Mouse (Mus musculus) midbrain, embryonic 11.5 days (tissue): Measurements from ENCODE around the gene 1700001J03Rik. TPM values are rescaled to one million over a fixed set of nuclear protein-coding genes. Genes with fewer than 3 reads are reported as not detected.
"Not testable (repeated sequence)": the region's sequence is repeated elsewhere in the genome, so short reads cannot be mapped to it uniquely, and the experiment has no call there.

Experiments
- ATAC-seq: fragments of 200-750 bp; cut with Nextera tagmentation; 2 replicates; pipeline ENCODE4 v1.8.0; 2017; ENCODE audit warnings: moderate TSS enrichment, moderate library complexity; ENCODE audit not compliant: low FRiP score
- DNase-seq: peaks from one replicate; pipeline ENCODE4 v3.0.0; 2015; ENCODE audit warnings: low spot score; ENCODE audit errors: missing footprints
- H3K27ac ChIP-seq: fragments of 300-500 bp; sonication (generic); 2 replicates; pipeline ENCODE4 v1.5.1; 2014; ENCODE audit warnings: low read depth, low read length
- H3K27me3 ChIP-seq: fragments of 300-500 bp; sonication (generic); 2 replicates; pipeline ENCODE4 v1.6.1; 2014; ENCODE audit warnings: mild to moderate bottlenecking, low read length, moderate library complexity, mixed read lengths; ENCODE audit not compliant: control insufficient read depth, insufficient read depth
- H3K36me3 ChIP-seq: fragments of 300-500 bp; sonication (generic); 2 replicates; pipeline ENCODE4 v1.6.1; 2014; ENCODE audit warnings: mild to moderate bottlenecking, low read length, moderate library complexity, mixed read lengths; ENCODE audit not compliant: control insufficient read depth, insufficient read depth
- H3K4me1 ChIP-seq: fragments of 300-500 bp; sonication (generic); 2 replicates; pipeline ENCODE4 v1.6.1; 2014; ENCODE audit warnings: low read length; ENCODE audit not compliant: control insufficient read depth, insufficient read depth
- H3K4me2 ChIP-seq: fragments of 300-500 bp; sonication (generic); 2 replicates; pipeline ENCODE4 v1.6.1; 2014; ENCODE audit warnings: mild to moderate bottlenecking, moderate library complexity
- H3K4me3 ChIP-seq: fragments of 300-500 bp; sonication (generic); 2 replicates; pipeline ENCODE4 v1.5.1; 2014; ENCODE audit warnings: low read depth, low read length
- H3K9ac ChIP-seq: fragments of 300-500 bp; sonication (generic); 2 replicates; pipeline ENCODE4 v1.6.1; 2014; ENCODE audit warnings: low read length
- H3K9me3 ChIP-seq: fragments of 300-500 bp; sonication (generic); 2 replicates; pipeline ENCODE4 v1.6.1; 2016; ENCODE audit warnings: low read length; ENCODE audit not compliant: control insufficient read depth
- WGBS: fragments of 180-500 bp; shearing (Covaris S2); extraction: QIAGEN DNeasy Blood & Tissue Kit; methylation state at CpG from one replicate; pipeline ENCODE4 v1.1.7; 2014; 5-methylcytosine and 5-hydroxymethylcytosine counted together
- polyA plus RNA-seq: library from polyadenylated mRNA; unstranded; fragments of >200 nt; fragmentation: Nextera tagmentation; extraction: Ambion mirVana; gene quantifications from 2 replicates; pipeline ENCODE4 v1.2.1, GENCODE M21; 2014

Gene 1700001J03Rik
- polyA plus RNA-seq, 1 experiment from 2014 or later: not detected

DNA sequence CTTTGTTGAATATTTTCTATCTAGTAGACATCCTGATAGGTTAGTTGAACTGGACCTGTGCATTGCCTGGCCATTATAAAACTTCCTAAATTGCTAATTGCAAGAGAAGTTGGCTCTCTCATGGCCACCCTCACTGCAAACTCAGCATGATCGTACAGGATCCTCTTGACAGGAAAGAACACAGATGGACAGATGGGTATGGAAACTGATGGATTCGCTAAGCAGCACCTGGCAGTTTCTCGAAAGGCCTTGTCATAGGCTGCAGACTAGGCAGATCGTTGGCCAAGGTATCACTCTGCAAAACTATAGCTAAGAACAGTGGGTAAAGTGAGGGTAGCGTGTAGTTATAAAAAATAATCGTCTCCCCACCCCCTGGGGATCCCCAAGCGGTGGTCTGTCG lies 8.3 kb upstream of the 1700001J03Rik start:
- no peak for DNase-seq
- Histone ChIP-seq H3K4me1 (no peaks in the 10 kb centered on the region), H3K9ac (no peak overlapping the region), H3K4me2 (no peak overlapping the region), H3K36me3 (no peaks in the 10 kb centered on the region), H3K4me3 (no peak overlapping the region), H3K27me3 (no peaks in the 10 kb centered on the region), H3K9me3 (no peaks in the 10 kb centered on the region), H3K27ac (no peak overlapping the region)
- 83% methylated on average over 8 of the region's 8 CpGs for WGBS
- no peak for ATAC-seq

DNA sequence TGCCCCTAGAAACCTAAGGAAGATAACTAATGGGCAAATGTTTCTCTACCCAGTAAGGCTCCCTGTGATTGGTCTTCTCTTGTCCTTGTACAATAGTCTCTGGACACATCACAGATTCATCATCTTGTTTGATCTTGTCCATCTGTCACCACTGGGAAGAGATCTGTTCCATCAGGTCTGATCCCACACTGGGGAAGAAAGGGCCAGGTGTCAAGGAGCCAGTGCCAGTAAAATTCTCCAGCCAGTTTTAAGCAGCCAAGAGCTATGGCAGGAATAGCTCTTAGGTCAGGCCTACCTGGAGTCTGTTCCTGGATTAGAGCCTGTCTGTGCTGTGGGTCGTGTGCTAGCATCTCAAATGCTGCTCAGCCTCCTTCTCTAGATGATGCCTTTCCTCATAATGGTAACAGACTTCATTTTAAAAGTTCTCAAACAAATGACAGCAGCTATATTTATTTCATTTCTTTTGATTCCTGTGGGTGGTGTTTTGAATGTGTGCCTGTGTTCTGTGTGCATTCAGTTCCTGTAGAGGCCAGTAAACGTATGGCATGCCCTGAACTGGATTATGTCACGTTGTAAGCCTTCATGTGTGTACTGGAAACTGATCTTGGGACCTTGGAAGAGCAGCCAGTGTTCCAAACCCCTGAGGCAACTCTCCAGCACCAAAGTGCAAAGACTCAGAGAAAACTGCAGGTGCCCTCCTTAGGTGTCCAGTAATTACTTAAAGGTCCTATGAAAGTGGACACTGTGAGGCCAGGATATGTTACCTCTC lies 5.6 kb upstream of the 1700001J03Rik start:
- Histone ChIP-seq H3K27me3 (no peaks in the 10 kb centered on the region), H3K4me3 (no peak overlapping the region), H3K9ac (no peak overlapping the region), H3K4me2 (no peak overlapping the region), H3K27ac (no peak overlapping the region), H3K4me1 (no peaks in the 10 kb centered on the region), H3K9me3 (no peaks in the 10 kb centered on the region), H3K36me3 (no peaks in the 10 kb centered on the region)
- 61% methylated on average over 3 of the region's 3 CpGs for WGBS
- ATAC-seq (no peak), DNase-seq (no peak)

- Histone ChIP-seq H3K4me2 (no peak overlapping the region), H3K27ac (no peak overlapping the region), H3K4me1 (no peaks in the 10 kb centered on the region), H3K4me3 (no peak overlapping the region), H3K9ac (no peak overlapping the region), H3K27me3 (no peaks in the 10 kb centered on the region), H3K36me3 (no peaks in the 10 kb centered on the region), H3K9me3 (no peaks in the 10 kb centered on the region)
- DNase-seq (no peak), ATAC-seq (no peak)
- 72% methylated on average over 4 of the region's 4 CpGs for WGBS
Measured at GRCm38 (mm10) chr5:146190093-146190492, 5.0 kb upstream of the 1700001J03Rik start.

- DNase-seq: no peak
- Histone ChIP-seq H3K4me2 (no peak overlapping the region), H3K27me3 (no peaks in the 10 kb centered on the region), H3K4me3 (no peak overlapping the region), H3K36me3 (no peaks in the 10 kb centered on the region), H3K9me3 (no peaks in the 10 kb centered on the region; the same call in 1 of the 2 replicates), H3K9ac (no peak overlapping the region), H3K4me1 (no peaks in the 10 kb centered on the region), H3K27ac (no peak overlapping the region)
- no peak for ATAC-seq
- 87% methylated on average over 7 of the region's 7 CpGs for WGBS
Measured at GRCm38 (mm10) chr5:146188712-146189111, 3.6 kb upstream of the 1700001J03Rik start.

GRCm38 (mm10) chr5:146188144-146188543 lies 3.0 kb upstream of the 1700001J03Rik start:
- Histone ChIP-seq H3K36me3 (no peaks in the 10 kb centered on the region), H3K9me3 (no peaks in the 10 kb centered on the region; the same call in 1 of the 2 replicates), H3K4me3 (no peak overlapping the region), H3K27me3 (no peaks in the 10 kb centered on the region), H3K27ac (no peak overlapping the region), H3K9ac (no peak overlapping the region), H3K4me2 (no peak overlapping the region), H3K4me1 (no peaks in the 10 kb centered on the region)
- 79% methylated on average over 1 of the region's 1 CpGs for WGBS
- no peak for DNase-seq
- no peak for ATAC-seq

- H3K9me3 ChIP-seq, H3K27ac ChIP-seq: not testable (repeated sequence)
- WGBS: 31% methylated on average over 5 of the region's 5 CpGs
Measured at GRCm38 (mm10) chr5:146187441-146187840, 2.3 kb upstream of the 1700001J03Rik start.

DNA sequence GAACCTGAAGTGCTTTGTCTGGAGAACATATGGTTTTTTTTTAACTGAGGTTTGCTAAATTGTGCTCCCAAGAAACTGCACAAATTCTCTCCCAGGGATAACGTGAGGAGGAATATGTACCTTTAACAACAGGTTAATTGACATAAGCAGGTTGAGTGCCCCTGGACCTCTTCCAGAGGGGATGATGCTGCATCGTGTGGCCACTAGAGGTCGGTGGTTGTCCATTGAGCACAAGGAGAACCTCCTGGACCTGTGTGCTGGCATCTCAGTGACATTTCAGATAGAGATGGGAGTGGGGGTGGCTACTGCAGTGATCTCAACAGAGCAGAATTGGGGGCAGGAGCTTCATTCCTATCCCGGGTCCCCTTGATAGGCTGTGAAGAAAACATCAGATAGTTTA lies 12.4 kb downstream of the 1700001J03Rik start:
- 59% methylated on average over 4 of the region's 4 CpGs for WGBS
- not testable (repeated sequence) for H3K4me2 ChIP-seq, H3K27me3 ChIP-seq, H3K27ac ChIP-seq, H3K9ac ChIP-seq, DNase-seq, H3K4me1 ChIP-seq, H3K9me3 ChIP-seq, H3K36me3 ChIP-seq, ATAC-seq, H3K4me3 ChIP-seq

More at GRCm38 (mm10) chr5:146187441-146187840, 2.3 kb upstream of the 1700001J03Rik start:
- H3K4me3 ChIP-seq, H3K27me3 ChIP-seq, H3K4me2 ChIP-seq, DNase-seq, ATAC-seq, H3K4me1 ChIP-seq, H3K9ac ChIP-seq, H3K36me3 ChIP-seq: not testable (repeated sequence)

DNA sequence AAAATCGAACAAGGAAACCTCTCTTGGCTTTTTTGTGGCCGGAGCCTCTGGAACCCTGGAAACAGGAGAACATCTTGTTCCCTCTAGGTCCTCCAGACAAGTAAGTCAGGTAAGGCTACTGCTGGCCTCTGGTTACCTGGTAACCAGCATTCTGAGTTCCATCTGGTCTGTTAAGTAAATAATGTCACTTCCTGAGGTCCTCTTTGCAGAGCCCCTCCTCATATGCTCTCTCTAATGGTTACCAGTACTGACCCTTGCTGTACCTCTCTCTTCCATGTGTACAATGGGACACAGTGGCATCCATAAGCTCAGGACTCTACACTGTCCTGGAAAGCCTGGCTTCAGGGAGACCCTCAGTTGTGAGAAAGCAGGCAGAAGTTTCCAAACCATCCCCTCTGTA lies 14.5 kb downstream of the 1700001J03Rik start, which contains the start of gene Gm6309:
Gm6309 (minus strand) TSS at position 101 of the 400 bp plus-strand sequence.
- not testable (repeated sequence) for H3K4me1 ChIP-seq, DNase-seq
- 74% methylated on average over 2 of the region's 2 CpGs for WGBS

GRCm38 (mm10) chr5:146160439-146160838 lies 24.7 kb downstream of the 1700001J03Rik start, which contains the start of gene Gm5565:
Gene Gm5565 (minus strand): TSS chr5:146160539.
- not testable (repeated sequence) for H3K27ac ChIP-seq, H3K27me3 ChIP-seq, H3K36me3 ChIP-seq, H3K4me3 ChIP-seq, H3K4me1 ChIP-seq, DNase-seq, H3K9ac ChIP-seq, H3K4me2 ChIP-seq, H3K9me3 ChIP-seq, ATAC-seq
- WGBS: 93% methylated on average over 3 of the region's 3 CpGs

More for the DNA sequence above, 14.5 kb downstream of the 1700001J03Rik start, which contains the start of gene Gm6309:
- not testable (repeated sequence) for H3K9ac ChIP-seq, H3K27me3 ChIP-seq, H3K36me3 ChIP-seq, H3K4me3 ChIP-seq, H3K9me3 ChIP-seq, H3K4me2 ChIP-seq, H3K27ac ChIP-seq, ATAC-seq
